Mouse (Mus musculus): ENCODE measurements around the gene Sult1e1. TPM values are rescaled to one million over a fixed set of nuclear protein-coding genes. Genes with fewer than 3 reads are reported as not detected.

Sult1e1 gene
- total RNA-seq, 2 experiments from 2014 or later, result 0.31 to 0.59 TPM

Small RNA genes lying within 50 kb of the gene (microRNA-seq; reads per million reads assigned to microRNA genes)
- not detected for gene Mir3969

Other genes starting within 250 kb of the Sult1e1 start
- under 1 TPM; 0.25 to 0.42 TPM for gene Ugt2b38, start 167.4 kb downstream of the Sult1e1 start, total RNA-seq (2021)
- not detected for gene Ugt2a2, start 109.3 kb downstream of the Sult1e1 start, total RNA-seq (2021)
- not detected for gene Gm43638, start 104.8 kb downstream of the Sult1e1 start, total RNA-seq (2021)
- not detected for gene Ugt2a1, start 100.7 kb downstream of the Sult1e1 start, total RNA-seq (2021)
- under 1 TPM; 0.56 to 0.99 TPM for gene Sult1b1, start 53.4 kb downstream of the Sult1e1 start, total RNA-seq (2021)
- gene Sult1d1, start 22.6 kb downstream of the Sult1e1 start, total RNA-seq (2021), result 10 to 100 TPM in 1 of 2 experiments, 1 to 10 TPM in 1; 4.1 to 13.1 TPM
- gene Csn1s1, start 74.6 kb upstream of the Sult1e1 start, total RNA-seq (2021), result not detected
- gene Csn2, start 108.0 kb upstream of the Sult1e1 start, total RNA-seq (2021), result not detected
- gene Csn1s2a, start 183.0 kb upstream of the Sult1e1 start, total RNA-seq (2021), result not detected
- gene Csn1s2b, start 216.5 kb upstream of the Sult1e1 start, total RNA-seq (2021), result not detected
- not detected for gene Prr27, start 234.1 kb upstream of the Sult1e1 start, total RNA-seq (2021)

All from adrenal gland, postnatal 4 days (tissue).